Comparison of ENCODE assay signal across 8 mouse cellular contexts in genomic region chr8:107403038-107403781, GRCm38 (mm10). TPM values are rescaled to one million over a fixed set of nuclear protein-coding genes. Genes with fewer than 3 reads are reported as not detected.
A peak's percentile ranks its signal among the peaks of the same experiment; 100 is the strongest.
DNase-seq lines count a peak whose midpoint lies in the region; ATAC-seq and TF ChIP-seq lines count a peak whose summit lies in the region.

Gene Nqo1 (minus strand): TSS chr8:107403206.

- H3K27ac ChIP-seq in layer of hippocampus, adult 2 months, result peak within 1 kb of the TSS; percentile 73
- peak within 1 kb of the TSS; percentile 76 for H3K27ac ChIP-seq in neural tube, embryonic 15.5 days (replicated peaks)

- peaks cover 2% of the 10 kb centered on the region; the same call in 1 of the 2 replicates for H3K36me3 ChIP-seq in neural tube, embryonic 15.5 days

- ATAC-seq in neural tube, embryonic 15.5 days (ENCODE audit: low FRiP score), result peak; percentile 96

- no peaks in the 10 kb centered on the region for H3K27me3 ChIP-seq in neural tube, embryonic 15.5 days (replicated peaks)

- peak within 1 kb of the TSS; percentile 74 for H3K4me2 ChIP-seq in neural tube, embryonic 15.5 days

- DNase-seq in MEL-GATA-1-ER (ENCODE audit: extremely low read depth, low read depth), result peak; percentile 94
- peak; percentile 43 for DNase-seq in cerebellum, adult 8-10 months
- DNase-seq in forelimb bud, embryonic 11.5 days (ENCODE audit: low read depth, low spot score), result peak; percentile 94
- DNase-seq in heart, postnatal 4 days, result peak; percentile 85
- peak; percentile 44 to 55 for DNase-seq in layer of hippocampus, adult 2 months (ENCODE audit: low spot score in 2 of 2)
- DNase-seq in lung, adult 2 months, result peak; percentile 67
- peak; percentile 79 for DNase-seq in testis, postnatal 14 days (ENCODE audit: low spot score)

- H3K9ac ChIP-seq in neural tube, embryonic 15.5 days (replicated peaks), result peak within 1 kb of the TSS; percentile 34

- H3K9me3 ChIP-seq in neural tube, embryonic 15.5 days (replicated peaks), result no peaks in the 10 kb centered on the region

- peak; percentile 29; the same call in 1 of the 2 replicates for TF ChIP-seq POLR2A in lung, adult 2 months (IDR thresholded peaks at IDR 0.05; ENCODE audit: borderline replicate concordance, extremely low read depth, low read depth, low read length)

- 7% methylated on average over 22 of the region's 22 CpGs for WGBS in lung, adult 2 months
- WGBS in neural tube, embryonic 15.5 days, result 15% methylated on average over 22 of the region's 22 CpGs

- TF ChIP-seq CTCF in layer of hippocampus, adult 2 months (conservative IDR thresholded peaks at IDR 0.05), result no peak
- no peak for TF ChIP-seq CTCF in lung, adult 2 months (IDR thresholded peaks at IDR 0.05; ENCODE audit: insufficient read depth, low read length)

- H3K4me3 ChIP-seq in layer of hippocampus, adult 2 months, result peak within 1 kb of the TSS; percentile 54
- H3K4me3 ChIP-seq in lung, adult 2 months (replicated peaks; ENCODE audit: extremely low read depth, low read depth, low read length), result peak within 1 kb of the TSS; percentile 48
- peak within 1 kb of the TSS; percentile 39 for H3K4me3 ChIP-seq in neural tube, embryonic 15.5 days (replicated peaks)

- no peaks in the 10 kb centered on the region for H3K4me1 ChIP-seq in lung, adult 2 months (ENCODE audit: control insufficient read depth, insufficient read depth, low read length)
- H3K4me1 ChIP-seq in neural tube, embryonic 15.5 days, result peaks cover 15% of the 10 kb centered on the region

RNA-seq across cellular contexts. Expression of gene Nqo1, which starts in this region (rescaled TPM):
- 10 to 100 TPM; 15.8 to 18.4 TPM for total RNA-seq in heart, postnatal 4 days (2021)
- total RNA-seq in layer of hippocampus, adult 2 months (2021), result 1 to 10 TPM; 5.8 to 7.0 TPM
- polyA plus RNA-seq in lung, adult 2 months (2012; rRNA removed), result 4.0 and 12.8 TPM in 2 replicates
- 7.8 and 32.7 TPM in 2 replicates for polyA plus RNA-seq in neural tube, embryonic 15.5 days (2015; fragmentation: Nextera tagmentation; extraction: Ambion mirVana)

Comparison
In these comparisons a context has a peak if more than half of its experiments do, and no peak if none do; other contexts are left out.
1. Peak in every context shown above with its lines: DNase-seq, ATAC-seq, H3K4me3 ChIP-seq and H3K27ac ChIP-seq.
2. DNase-seq: peak in every context shown above with its lines; median percentile 94 in MEL-GATA-1-ER; 94 in forelimb bud, embryonic 11.5 days; 85 in heart, postnatal 4 days; 79 in testis, postnatal 14 days; 67 in lung, adult 2 months; 50 in layer of hippocampus, adult 2 months; 43 in cerebellum, adult 8-10 months.